Mouse (Mus musculus) mouse trophoblast stem cell (cell line): Measurements from ENCODE around the gene Msl1.
"Not testable (repeated sequence)": the region's sequence is repeated elsewhere in the genome, so short reads cannot be mapped to it uniquely, and the experiment has no call there.

ENCODE experiments used
- in situ Hi-C, 2 experiments: fragments of 300-500 bp; cut with MseI, MboI; formaldehyde crosslinking; loops; 2 replicates in 1 of 2; 3 replicates in 1 of 2; pipeline ENCODE4 v1.15.1; 2025

The Msl1 gene

DNA sequence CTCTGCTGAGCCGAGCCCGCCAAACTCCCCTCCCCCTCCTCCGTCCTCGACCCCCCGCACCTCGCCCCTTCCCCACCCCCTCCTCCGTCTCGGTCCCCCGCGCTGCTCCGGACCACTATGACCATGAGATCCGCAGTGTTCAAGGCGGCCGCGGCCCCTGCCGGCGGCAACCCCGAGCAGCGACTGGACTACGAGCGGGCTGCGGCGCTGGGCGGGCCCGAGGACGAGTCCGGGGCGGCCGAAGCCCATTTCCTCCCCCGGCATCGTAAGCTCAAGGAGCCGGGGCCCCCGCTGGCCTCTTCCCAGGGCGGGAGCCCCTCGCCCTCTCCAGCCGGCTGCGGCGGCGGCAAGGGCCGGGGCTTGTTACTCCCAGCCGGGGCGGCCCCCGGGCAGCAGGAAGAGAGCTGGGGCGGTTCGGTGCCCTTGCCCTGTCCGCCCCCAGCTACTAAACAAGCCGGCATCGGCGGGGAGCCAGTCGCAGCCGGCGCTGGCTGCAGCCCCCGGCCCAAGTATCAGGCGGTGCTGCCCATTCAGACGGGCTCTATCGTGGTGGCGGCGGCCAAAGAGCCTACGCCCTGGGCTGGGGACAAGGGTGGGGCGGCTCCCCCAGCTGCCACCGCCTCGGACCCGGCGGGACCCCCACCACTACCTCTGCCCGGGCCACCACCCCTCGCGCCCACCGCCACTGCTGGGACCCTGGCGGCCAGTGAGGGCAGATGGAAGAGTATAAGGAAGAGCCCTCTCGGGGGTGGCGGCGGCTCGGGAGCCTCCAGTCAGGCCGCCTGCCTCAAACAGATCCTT, 598 bp downstream of the Msl1 start:
- in situ Hi-C loops = no loop called here

DNA sequence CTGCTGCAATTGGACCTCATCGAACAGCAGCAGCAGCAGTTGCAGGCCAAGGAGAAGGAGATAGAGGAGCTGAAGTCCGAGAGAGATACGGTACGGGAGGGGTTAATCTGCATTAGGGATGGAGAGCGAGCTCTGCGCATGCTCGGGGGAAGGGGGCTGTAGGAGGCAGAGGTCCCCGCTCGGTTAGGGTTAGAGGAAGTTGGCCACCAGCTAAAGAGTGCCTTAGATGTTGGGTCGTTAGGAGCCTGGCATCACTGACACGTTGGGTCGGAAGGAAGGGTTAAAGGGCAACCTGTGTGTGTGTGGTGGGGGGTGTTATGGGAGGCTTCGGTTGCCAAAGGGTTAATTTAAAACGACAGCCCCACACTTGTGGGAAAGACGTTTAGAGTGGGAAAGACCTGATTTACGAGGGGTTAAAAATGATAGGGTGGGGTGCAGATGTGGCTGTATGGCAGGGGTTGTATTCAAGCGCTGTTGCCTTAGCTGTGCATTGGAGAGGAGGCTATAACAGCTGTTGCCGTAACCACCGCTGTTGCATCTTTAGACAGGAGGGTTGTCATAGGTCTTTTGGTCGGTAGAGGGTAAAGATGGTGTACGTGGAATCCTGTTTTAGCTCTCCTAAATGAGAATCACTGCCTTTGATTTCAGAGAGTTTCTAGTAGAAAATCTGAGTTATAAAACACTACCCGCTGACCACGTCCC, 1.4 kb downstream of the Msl1 start:
- in situ Hi-C loops = no loop called here

DNA sequence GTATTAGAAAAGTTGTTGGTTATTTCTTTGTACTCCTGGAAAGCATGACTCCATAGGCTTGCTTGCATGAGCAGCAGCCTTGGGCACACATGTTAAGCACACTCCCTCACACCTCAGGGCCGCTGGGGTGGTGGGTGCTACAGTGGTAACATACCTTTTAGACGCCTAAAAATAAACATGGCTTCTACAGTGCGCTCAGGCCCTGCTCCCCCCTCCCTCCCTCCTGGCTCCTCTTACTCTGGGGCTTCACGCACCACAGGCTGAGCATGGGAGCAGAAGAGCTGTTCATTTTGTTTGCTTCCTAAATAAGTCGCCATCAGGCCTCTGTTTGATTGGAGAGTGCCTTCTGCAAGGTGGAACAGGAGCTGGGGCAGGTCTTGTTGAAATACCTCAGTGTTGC, 2.0 kb downstream of the Msl1 start:
- in situ Hi-C loops = no loop called here

DNA sequence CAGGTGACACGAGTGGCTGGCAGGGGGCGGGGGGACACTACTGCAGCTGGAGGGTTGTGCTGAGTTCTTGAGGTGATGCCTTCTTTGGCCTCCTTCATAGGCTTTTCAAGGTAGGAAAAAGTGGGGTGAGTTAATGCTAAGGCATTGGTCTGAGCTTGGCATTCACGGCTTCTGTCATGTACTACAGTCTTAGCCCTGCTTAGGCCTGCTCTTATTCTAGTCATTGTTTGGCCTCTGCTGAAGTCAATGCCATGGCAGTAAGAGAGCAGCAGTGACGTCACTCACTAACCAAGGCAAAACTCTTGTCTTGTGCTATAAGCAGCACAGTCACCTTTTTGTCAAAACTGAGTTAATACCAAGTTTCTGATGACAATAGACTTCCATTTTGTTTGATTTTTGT, 2.6 kb downstream of the Msl1 start:
- in situ Hi-C loops = no loop called here

DNA sequence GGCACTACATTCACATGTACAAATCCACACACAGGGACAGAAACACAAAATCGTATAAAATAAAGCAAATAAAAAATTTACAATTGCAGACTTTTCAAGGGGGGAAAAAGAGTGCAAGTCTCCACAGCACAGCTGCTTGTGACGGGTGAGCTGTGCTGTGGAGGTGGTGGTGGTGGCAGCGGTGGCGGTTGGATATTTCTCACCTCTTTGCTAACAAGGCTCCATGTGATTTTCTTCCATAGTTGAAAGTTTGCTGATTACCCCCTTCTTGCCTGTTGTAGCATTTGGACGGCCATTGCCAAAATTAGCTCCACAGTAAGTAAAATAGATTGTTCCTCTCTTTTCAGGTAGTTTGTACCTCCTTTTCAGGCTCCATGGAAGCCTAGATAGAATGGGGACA, 9.3 kb downstream of the Msl1 start, which contains the start of gene Casc3:
Casc3 (plus strand) TSS at position 301 of the 400 bp plus-strand sequence.
- in situ Hi-C loops = no loop called here

DNA sequence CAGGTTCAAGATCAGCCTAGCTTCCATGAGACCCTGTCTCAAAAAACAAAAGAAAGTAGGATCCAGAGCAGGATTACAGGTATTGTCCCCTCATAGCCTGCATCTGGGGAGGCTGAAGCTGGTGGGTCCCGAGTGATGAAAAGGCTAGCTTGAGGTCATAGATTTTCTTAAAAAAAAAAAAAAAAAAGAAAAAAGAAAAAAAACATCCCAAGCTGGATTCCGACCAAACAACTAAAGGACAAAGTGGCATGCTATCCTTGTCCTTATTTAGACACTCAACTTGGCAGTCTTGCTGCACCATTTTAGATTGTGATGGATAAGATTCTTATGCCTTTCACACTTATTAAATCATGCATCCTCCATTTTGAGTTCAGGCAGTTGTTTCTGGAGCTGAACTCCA, 13.1 kb downstream of the Msl1 start:
- in situ Hi-C loops = no loop called here

DNA sequence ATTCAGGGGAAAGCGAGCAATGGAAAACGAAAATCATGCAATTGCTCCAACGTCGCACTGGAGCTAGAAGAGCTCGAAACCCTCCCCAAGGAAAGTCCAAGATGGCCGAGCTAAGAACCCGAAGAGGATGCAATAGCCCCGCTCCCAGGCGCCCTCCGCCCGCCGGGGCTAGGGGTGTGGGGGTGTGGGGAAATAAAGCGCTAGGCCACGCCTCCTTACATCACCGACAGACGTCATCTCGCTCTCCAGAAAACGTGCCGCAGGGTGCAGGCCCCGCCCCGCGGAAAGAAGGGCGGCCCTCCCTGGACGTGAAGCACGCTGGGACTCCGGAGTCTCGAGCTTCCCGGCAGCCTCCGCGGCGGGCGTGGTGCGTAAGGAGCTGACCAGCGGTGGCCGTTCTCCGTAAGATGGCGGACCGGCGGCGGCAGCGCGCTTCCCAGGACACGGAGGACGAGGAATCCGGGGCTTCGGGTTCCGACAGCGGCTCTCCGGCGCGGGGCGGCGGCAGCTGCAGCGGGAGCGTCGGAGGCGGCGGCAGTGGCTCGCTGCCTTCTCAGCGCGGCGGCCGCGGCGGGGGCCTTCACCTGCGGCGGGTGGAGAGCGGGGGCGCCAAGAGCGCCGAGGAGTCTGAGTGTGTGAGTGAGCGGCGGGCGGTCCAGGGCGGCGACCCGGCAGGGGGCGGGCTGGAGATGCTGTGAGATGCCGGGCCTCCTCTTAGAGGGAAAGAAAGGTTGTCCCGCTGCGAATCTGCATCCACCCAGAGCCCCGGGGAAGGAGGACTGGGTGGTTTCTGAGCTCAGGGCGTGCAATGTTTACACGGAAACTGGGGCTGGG, 14.4 kb downstream of the Msl1 start:
- in situ Hi-C loops = no loop called here

DNA sequence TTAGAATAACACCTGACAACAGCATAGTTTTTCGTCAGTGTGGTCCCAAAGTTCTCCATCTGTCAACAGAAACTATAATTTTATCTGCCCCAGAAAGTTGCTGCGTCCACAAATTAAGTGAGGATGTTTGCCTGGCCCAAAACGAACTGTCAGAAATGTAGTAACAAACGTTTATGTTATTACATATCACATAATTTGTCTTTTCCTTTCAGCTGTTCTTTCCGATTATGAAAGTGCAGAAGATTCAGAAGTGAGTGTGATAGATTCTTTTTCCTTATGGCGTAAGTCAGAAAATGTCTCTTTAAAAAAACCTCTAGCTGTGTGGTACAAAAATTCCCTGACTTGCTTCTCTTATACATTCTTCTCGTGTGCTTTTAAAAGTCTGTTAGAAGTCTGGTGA, 15.4 kb downstream of the Msl1 start:
- in situ Hi-C loops = no loop called here

DNA sequence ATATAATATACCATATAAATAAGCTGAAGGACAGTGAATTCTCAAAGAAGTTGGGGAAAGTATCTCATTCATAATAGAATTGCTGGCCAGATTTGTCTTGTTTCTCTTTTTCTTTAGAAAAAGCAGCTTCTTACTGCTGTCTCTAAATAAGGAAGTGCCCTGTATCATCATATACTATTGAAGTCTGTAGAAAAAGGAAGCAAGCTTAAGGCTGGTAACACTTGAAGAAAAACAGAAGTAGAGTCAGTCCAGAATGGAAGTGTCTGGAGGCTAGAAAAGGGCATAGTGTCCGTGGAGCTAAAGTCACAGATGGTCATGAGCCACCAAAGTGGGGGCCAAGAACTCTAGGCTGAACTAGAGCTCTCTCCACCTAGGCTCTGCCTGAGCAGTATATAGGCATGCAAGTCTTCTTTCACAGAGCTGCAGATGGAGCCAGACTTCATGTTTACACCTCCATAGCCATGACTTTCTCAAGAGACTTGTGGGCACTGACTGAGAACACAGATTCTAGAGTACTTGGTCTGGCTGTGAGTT, 21.5 kb downstream of the Msl1 start:
- in situ Hi-C loops = no loop called here

DNA sequence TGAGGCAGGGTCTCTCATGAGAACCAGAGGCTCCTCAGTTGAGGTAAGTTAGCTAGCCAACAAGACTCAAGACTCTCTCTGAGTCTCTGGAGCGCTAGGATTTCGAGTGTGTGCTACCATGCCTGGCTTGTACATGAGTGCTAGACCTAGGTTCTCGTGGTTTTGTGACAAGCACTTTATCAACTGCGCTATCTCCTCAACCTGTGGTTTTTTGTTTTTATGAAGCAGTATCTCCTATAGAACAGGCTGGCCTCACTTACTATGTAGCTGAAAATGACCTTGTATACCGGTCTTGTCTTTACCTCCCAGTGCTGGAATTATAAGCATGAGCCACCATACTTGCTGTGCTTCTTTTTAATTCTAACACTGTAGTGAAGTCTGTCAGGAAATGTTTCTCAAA, 25.7 kb downstream of the Msl1 start:
- in situ Hi-C loops = no loop called here

DNA sequence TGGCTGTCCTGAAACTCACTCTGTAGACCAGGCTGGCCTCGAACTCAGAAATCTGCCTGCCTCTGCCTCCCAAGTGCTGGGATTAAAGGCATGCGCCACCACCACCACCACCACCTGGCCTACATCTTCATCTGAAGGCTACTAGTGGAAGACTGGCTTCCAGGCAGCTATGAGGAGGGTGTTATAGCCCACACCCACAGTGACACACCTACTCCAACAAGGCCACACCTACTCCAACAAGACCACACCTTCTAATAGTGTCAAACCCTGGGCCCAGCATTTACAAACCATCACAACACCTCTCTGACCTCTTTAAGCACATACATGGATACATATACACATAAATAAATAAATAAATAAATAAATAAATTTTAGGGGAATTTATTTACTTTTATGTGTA, 30.8 kb downstream of the Msl1 start:
- in situ Hi-C loops = not testable (repeated sequence)

DNA sequence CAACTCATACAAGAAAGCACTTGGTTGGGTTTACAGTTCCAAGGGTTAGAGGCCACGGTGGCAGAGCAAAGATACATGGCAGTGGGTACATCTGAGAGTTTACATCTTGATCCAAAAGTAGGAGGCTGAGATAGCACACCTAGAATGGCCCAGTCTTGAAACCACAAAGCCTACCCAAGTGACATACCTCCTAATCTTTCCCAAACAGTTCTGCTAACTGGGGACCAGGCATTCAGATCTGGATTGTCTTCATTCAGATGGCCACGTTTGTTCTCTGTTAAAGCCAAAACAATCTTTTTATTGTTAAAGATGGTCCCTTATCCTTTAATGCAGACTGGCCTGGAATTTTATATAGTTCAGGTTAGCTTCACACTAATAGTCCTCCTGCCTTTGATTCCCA, 32.6 kb downstream of the Msl1 start:
- in situ Hi-C loops = no loop called here

DNA sequence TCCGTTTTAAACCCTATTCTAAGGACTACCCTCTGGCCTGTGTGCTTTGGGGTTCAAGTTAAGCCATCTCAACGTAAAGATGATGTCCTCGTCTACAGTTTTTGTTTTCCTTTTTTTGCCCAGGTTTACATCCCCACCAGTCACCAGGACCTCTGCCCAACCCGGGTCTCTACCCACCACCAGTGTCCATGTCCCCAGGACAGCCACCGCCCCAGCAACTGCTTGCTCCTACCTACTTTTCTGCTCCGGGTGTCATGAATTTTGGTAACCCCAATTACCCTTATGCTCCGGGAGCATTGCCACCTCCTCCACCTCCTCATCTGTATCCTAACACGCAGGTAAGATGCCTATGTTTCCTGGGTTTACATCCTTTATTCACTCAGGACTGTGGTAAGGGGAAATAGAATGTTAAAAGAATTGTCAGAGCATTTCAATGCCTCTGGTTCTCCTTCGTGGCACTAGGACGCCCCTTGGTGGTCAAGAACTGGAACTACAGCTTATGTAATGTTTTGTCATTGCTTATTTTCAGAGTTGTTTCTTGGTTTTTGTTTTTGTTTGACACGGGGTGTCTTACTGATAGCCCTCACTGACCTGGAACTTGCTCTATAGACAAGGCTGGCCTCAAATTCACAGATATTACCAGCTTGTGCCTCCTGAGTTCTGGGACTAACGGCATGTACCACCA, 33.9 kb downstream of the Msl1 start:
- in situ Hi-C loops = no loop called here

DNA sequence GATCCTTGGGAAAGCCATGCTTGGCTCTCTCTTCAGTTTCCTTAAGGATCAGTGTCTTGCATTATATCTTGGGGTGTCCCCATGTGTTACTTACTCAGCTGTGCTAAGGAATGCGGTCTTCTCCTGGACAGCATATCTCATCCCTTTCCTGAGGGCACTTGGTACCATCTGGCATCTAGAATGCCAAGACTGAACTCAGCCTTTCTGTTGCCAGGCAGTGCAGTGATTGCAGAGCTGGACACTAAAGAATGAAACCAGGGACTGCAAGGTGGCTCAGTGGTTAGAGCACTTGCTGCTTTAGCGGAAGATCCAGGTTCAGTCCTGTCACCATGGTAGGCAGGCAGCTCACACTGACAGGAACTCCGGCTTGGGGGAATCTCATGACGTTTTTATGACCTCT, 34.6 kb downstream of the Msl1 start:
- in situ Hi-C loops = no loop called here

DNA sequence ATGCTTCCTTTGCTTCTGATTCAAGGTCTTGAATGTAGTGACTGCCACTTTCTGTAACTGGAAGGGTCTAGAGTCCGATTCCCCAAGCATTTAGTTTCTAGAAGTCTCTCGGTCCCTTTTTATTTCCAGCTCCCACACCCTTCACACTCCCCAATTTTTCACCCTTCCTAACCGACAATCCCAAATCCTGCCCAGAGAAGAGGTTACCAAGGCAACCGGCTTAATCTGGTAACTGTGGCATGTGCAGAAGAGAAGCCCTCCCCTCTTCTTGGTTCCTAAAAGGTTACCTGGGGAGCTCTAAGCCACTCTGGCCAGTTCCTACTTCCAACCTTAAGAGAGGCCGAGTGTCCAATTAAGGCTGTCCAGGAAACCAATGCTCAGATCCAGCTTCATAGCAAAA, 40.0 kb downstream of the Msl1 start:
- in situ Hi-C loops = no loop called here

DNA sequence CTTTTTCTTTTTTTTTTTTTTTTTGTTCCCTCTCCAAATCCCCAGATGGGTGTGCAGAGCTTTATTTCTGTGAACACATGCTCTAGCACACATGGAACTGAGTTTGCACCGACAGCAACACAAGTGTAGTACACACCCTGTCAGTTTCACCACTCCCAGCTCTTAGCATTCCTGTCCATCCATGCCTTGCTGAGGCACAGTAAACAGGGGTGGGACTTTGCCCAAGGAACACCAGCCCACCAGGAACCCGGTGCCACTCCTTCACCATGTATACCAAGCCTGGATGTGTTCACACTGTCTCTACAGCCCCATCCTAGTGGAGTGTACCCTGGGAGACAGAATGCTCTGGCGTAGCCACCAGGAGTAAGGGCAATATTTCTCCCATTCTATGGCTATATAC, 40.4 kb downstream of the Msl1 start:
- in situ Hi-C loops = no loop called here

DNA sequence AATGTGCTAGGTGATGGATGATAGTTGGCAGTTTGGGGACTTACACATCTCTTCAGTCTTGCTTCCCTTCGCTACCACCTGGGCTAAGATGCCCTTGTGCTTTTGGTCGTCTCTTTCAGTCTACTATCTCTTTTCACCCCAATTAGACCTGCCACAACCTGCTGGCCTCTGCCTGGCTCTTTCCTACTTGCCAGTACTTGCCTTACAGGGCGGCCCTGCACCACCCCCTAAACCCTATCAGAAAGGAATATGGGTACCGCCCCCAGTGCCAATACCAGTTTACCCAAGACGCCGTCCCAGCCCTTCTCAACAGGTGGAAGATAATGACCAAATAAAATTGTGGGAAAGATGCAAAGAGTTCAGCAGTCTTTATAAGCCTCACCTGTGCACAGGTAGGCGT, 40.8 kb downstream of the Msl1 start:
- in situ Hi-C loops = no loop called here

DNA sequence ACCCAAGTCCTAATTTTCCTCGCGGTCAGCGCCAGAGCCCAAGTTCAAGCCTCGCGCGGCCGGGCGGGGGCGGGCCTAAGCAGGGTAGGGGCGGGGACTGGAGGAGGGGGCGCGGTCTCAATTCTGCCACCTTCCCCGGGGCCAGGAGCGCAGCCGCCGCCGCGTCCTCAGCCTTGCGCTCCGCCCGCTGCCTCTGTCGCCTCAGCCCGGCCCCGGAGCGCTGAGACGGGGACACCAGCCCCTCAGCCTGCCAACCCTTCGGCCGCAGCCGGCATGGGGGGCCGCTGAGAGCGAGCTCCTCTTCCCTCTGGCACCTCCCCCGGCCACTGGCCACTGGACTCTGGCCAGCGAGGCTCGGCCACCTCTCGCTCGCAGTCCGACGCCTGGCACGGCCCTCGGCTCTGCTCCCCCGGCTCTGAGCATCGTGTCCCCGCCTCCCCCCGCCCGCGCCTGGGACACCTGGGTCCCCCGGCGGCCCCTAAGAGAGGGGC, 41.4 kb downstream of the Msl1 start, which contains the start of gene Rapgefl1:
Rapgefl1 (plus strand) TSS at position 135 of the 491 bp plus-strand sequence.
- in situ Hi-C loops = no loop called here

DNA sequence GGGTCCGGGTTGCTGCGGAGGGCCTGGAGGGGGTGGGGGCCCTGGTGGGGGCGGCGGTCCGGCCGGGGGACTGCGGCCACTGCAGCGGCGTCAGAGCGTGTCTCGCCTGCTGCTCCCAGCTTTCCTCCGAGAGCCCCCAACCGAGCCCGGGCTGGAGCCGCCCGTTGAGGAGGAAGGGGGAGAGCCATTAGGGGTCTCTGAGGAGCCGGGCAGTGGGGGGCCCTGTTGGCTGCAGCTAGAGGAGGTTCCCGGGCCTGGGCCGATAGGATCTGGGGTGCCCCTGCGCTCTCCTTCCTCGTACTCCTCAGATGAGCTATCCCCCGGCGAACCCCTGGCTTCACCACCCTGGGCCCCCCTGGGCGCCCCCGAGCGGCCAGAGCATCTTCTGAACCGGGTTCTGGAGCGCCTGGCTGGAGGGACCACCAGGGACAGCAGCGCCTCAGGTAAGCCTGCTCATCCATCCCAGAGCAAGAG, 42.0 kb downstream of the Msl1 start:
- in situ Hi-C loops = no loop called here

DNA sequence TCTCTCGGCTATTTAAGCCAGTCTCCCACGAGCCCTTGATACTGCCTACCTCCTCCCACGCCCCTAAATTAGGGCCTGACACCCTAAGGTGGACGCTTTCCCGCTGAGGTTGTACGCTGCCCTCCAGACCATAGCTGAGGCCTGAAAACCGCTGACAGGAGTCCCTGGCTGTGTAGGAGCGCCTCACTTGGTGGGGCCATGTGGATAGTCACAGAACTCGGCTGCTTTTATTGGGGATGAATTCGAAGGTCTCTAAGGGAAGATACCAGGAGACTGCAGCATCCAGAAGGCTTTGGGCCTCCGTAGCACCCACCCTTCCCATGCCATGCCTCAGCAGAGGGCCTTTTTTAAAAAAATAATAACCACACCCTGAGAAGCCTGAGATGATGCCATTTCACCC, 42.6 kb downstream of the Msl1 start:
- in situ Hi-C loops = no loop called here

DNA sequence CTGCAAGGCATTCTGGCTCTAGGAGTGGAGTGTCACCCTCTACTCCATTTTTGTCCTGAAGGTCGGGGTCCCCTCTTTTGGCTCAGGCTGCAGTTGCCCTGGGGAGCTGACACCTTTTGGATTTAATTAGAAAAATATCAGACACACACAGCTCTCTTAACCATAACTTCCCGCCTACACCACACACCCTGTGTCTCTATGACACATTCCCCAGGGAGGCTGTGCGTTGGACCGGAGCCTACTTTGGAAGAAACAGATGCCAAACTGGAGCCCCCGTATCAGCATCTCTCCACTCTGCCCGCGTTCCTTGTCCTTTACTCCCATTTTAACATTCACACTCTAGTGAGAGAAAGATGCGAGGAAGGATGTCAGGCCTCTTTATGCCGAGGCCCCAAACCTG, 43.2 kb downstream of the Msl1 start:
- in situ Hi-C loops = no loop called here
